Mouse (Mus musculus): ENCODE measurements around the gene Cenph. TPM values are rescaled to one million over a fixed set of nuclear protein-coding genes. Genes with fewer than 3 reads are reported as not detected.
A peak's percentile ranks its signal among the peaks of the same experiment; 100 is the strongest.
"Not testable (repeated sequence)": the region's sequence is repeated elsewhere in the genome, so short reads cannot be mapped to it uniquely, and the experiment has no call there.

Cenph gene
- polyA plus RNA-seq, 1 experiment, result 20.9 TPM

GRCm38 (mm10) chr13:100751402-100751801, 24.3 kb downstream of the Cenph start:
- Histone ChIP-seq H3K27ac (ENCODE audit: insufficient read depth, low read length) (no peak overlapping the region), H3K4me3 (ENCODE audit: insufficient read depth, low read length) (no peak overlapping the region), H3K4me1 (ENCODE audit: control insufficient read depth, insufficient read depth, low read length) (no peaks in the 10 kb centered on the region)
- TF ChIP-seq POLR2A (IDR thresholded peaks at IDR 0.05; ENCODE audit: low read depth, low read length), result no peak
- no peak for TF ChIP-seq CTCF (IDR thresholded peaks at IDR 0.05; ENCODE audit: borderline replicate concordance, insufficient read depth, low read length)

- no peak overlapping the region for H3K27ac ChIP-seq (ENCODE audit: insufficient read depth, low read length)
- no peaks in the 10 kb centered on the region for H3K4me1 ChIP-seq (ENCODE audit: control insufficient read depth, insufficient read depth, low read length)
- TF ChIP-seq POLR2A (IDR thresholded peaks at IDR 0.05; ENCODE audit: low read depth, low read length) (no peak), CTCF (IDR thresholded peaks at IDR 0.05; ENCODE audit: borderline replicate concordance, insufficient read depth, low read length) (no peak)
- no peak overlapping the region for H3K4me3 ChIP-seq (ENCODE audit: insufficient read depth, low read length)
Measured at GRCm38 (mm10) chr13:100750799-100751198, 24.9 kb downstream of the Cenph start.

- TF ChIP-seq POLR2A (IDR thresholded peaks at IDR 0.05; ENCODE audit: low read depth, low read length) (no peak), CTCF (IDR thresholded peaks at IDR 0.05; ENCODE audit: borderline replicate concordance, insufficient read depth, low read length) (no peak)
- no peak overlapping the region for H3K27ac ChIP-seq (ENCODE audit: insufficient read depth, low read length)
- no peak overlapping the region for H3K4me3 ChIP-seq (ENCODE audit: insufficient read depth, low read length)
- H3K4me1 ChIP-seq (ENCODE audit: control insufficient read depth, insufficient read depth, low read length), result 0 out of 2 replicates have a peak, but pooled peaks cover 3% of the 10 kb centered on the region
Measured at GRCm38 (mm10) chr13:100748638-100749037, 27.1 kb downstream of the Cenph start.

GRCm38 (mm10) chr13:100746090-100746489, 29.6 kb downstream of the Cenph start:
- H3K4me1 ChIP-seq (ENCODE audit: control insufficient read depth, insufficient read depth, low read length), result 0 out of 2 replicates have a peak, but pooled peaks cover 8% of the 10 kb centered on the region
- TF ChIP-seq CTCF (IDR thresholded peaks at IDR 0.05; ENCODE audit: borderline replicate concordance, insufficient read depth, low read length) (no peak), POLR2A (IDR thresholded peaks at IDR 0.05; ENCODE audit: low read depth, low read length) (no peak)
- no peak overlapping the region for H3K27ac ChIP-seq (ENCODE audit: insufficient read depth, low read length)
- no peak overlapping the region for H3K4me3 ChIP-seq (ENCODE audit: insufficient read depth, low read length)

GRCm38 (mm10) chr13:100744036-100744744, 31.5 kb downstream of the Cenph start, which contains the start of gene Mrps36:
Mrps36 (minus strand) TSS chr13:100744659.
- TF ChIP-seq POLR2A (IDR thresholded peaks at IDR 0.05; ENCODE audit: low read depth, low read length) (peak; percentile 52), CTCF (IDR thresholded peaks at IDR 0.05; ENCODE audit: borderline replicate concordance, insufficient read depth, low read length) (no peak)
- peak within 1 kb of the TSS; percentile 83 for H3K4me3 ChIP-seq (ENCODE audit: insufficient read depth, low read length)
- H3K27ac ChIP-seq (ENCODE audit: insufficient read depth, low read length), result peak within 1 kb of the TSS; percentile 85
- 0 out of 2 replicates have a peak, but pooled peaks cover 8% of the 10 kb centered on the region for H3K4me1 ChIP-seq (ENCODE audit: control insufficient read depth, insufficient read depth, low read length)

GRCm38 (mm10) chr13:100743346-100744035, 32.2 kb downstream of the Cenph start:
- peak overlapping the region; percentile 83 for H3K4me3 ChIP-seq (ENCODE audit: insufficient read depth, low read length)
- H3K4me1 ChIP-seq (ENCODE audit: control insufficient read depth, insufficient read depth, low read length), result 0 out of 2 replicates have a peak, but pooled peaks cover 8% of the 10 kb centered on the region
- 0 out of 2 replicates have a peak overlapping the region, but pooled peaks have one; percentile 37 for H3K27ac ChIP-seq (ENCODE audit: insufficient read depth, low read length)
- TF ChIP-seq CTCF (IDR thresholded peaks at IDR 0.05; ENCODE audit: borderline replicate concordance, insufficient read depth, low read length) (no peak), POLR2A (IDR thresholded peaks at IDR 0.05; ENCODE audit: low read depth, low read length) (no peak; the same call in 1 of the 2 replicates)

GRCm38 (mm10) chr13:100742831-100743230, 32.9 kb downstream of the Cenph start:
- Histone ChIP-seq H3K4me3 (ENCODE audit: insufficient read depth, low read length) (no peak overlapping the region), H3K27ac (ENCODE audit: insufficient read depth, low read length) (no peak overlapping the region), H3K4me1 (ENCODE audit: control insufficient read depth, insufficient read depth, low read length) (0 out of 2 replicates have a peak, but pooled peaks cover 8% of the 10 kb centered on the region)
- TF ChIP-seq CTCF (IDR thresholded peaks at IDR 0.05; ENCODE audit: borderline replicate concordance, insufficient read depth, low read length) (no peak), POLR2A (IDR thresholded peaks at IDR 0.05; ENCODE audit: low read depth, low read length) (no peak)

- H3K4me3 ChIP-seq (ENCODE audit: insufficient read depth, low read length), result no peak overlapping the region
- H3K27ac ChIP-seq (ENCODE audit: insufficient read depth, low read length), result no peak overlapping the region
- TF ChIP-seq POLR2A (IDR thresholded peaks at IDR 0.05; ENCODE audit: low read depth, low read length) (no peak), CTCF (IDR thresholded peaks at IDR 0.05; ENCODE audit: borderline replicate concordance, insufficient read depth, low read length) (no peak)
- peaks cover 7% of the 10 kb centered on the region for H3K4me1 ChIP-seq (ENCODE audit: control insufficient read depth, insufficient read depth, low read length)
Measured at GRCm38 (mm10) chr13:100732756-100733155, 42.9 kb downstream of the Cenph start.

- not testable (repeated sequence) for H3K4me1 ChIP-seq (ENCODE audit: control insufficient read depth, insufficient read depth, low read length); H3K27ac ChIP-seq (ENCODE audit: insufficient read depth, low read length); H3K4me3 ChIP-seq (ENCODE audit: insufficient read depth, low read length)
Measured at GRCm38 (mm10) chr13:100731462-100732046, 44.1 kb downstream of the Cenph start.

- Histone ChIP-seq H3K27ac (ENCODE audit: insufficient read depth, low read length) (peak within 1 kb of the TSS; percentile 95), H3K4me3 (ENCODE audit: insufficient read depth, low read length) (peak within 1 kb of the TSS; percentile 93), H3K4me1 (ENCODE audit: control insufficient read depth, insufficient read depth, low read length) (peaks cover 9% of the 10 kb centered on the region)
- TF ChIP-seq CTCF (IDR thresholded peaks at IDR 0.05; ENCODE audit: borderline replicate concordance, insufficient read depth, low read length) (no peak), POLR2A (IDR thresholded peaks at IDR 0.05; ENCODE audit: low read depth, low read length) (peak; percentile 6; the same call in 1 of the 2 replicates)
Measured at GRCm38 (mm10) chr13:100730861-100731176, 44.9 kb downstream of the Cenph start, which contains the start of gene Cdk7. Cdk7 (minus strand) TSS chr13:100730939.

All from embryonic fibroblast, embryonic 13.5 days (primary cell).